Mouse (Mus musculus) large intestine, adult 2 months (tissue): Measurements from ENCODE around the gene Cdkal1. TPM values are rescaled to one million over a fixed set of nuclear protein-coding genes. Genes with fewer than 3 reads are reported as not detected.

Experiments
- DNase-seq: peaks from one replicate; pipeline ENCODE4 v3.0.0-alpha.2; 2012; ENCODE audit warnings: low read depth, low spot score
- WGBS: fragments of 180-500 bp; shearing (Covaris S2); methylation state at CpG from one replicate; pipeline ENCODE4 v1.1.7; 2018; 5-methylcytosine and 5-hydroxymethylcytosine counted together
- polyA plus RNA-seq: library from polyadenylated mRNA; depleted of rRNA; stranded (reverse); fragments of >200 nt; gene quantifications from 2 replicates; pipeline ENCODE4 v1.2.3, GENCODE M21; 2012; rRNA removed

Cdkal1 gene
- 1.5 and 1.9 TPM in 2 replicates for polyA plus RNA-seq

GRCm38 (mm10) chr13:29855281-29856031, at the start of gene Cdkal1:
Gene Cdkal1, minus strand, starts transcription at chr13:29855674.
- WGBS: under 1% methylated on average over 33 of the region's 33 CpGs
- peak; percentile 46 for DNase-seq

- 94% methylated on average over 1 of the region's 1 CpGs for WGBS
- DNase-seq: no peak
Observed at GRCm38 (mm10) chr13:29903341-29903740, 47.9 kb upstream of the Cdkal1 start.

DNA sequence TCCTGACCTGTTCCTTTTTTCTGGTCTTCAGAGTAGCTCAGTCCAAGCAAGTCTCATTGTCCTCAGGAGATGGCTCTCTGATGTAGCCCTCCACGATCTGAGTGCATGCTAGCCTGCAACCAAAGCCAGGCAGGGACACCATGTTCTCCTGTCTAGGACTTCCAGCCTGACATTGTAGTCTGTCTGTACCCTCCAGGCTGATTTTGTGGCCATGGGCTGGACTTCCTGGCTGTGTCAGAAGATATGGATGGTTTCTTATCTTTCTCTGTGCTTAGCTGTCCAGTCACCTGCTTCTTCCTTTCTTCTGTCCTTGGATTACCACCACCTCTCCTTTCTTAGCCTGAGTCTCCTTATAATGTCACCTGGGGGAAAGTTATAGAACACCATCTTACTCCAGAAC, 47.2 kb upstream of the Cdkal1 start:
- DNase-seq: no peak
- 95% methylated on average over 1 of the region's 1 CpGs for WGBS

DNA sequence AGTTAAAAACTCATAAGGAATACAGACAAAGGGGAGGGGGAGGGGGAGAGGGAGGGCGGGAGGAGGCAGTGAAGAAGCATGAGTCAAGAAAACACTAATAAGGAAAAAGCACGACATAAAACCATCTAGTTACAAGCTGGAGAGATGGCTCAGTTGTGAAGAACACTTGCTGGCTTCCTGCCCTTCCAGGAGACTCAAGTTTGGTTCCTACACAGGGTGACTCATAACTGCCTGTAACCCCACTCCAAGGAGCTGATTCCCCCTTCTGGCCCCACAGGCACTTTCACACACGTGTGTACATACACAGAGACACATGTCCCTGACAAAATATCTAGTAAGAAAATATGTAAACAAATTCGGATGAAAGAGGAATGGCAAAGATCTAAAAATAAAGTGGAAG, 46.2 kb upstream of the Cdkal1 start:
- 31% methylated on average over 4 of the region's 4 CpGs for WGBS
- no peak for DNase-seq

- 47% methylated on average over 3 of the region's 3 CpGs for WGBS
- DNase-seq: no peak
Observed at GRCm38 (mm10) chr13:29866780-29867179, 11.3 kb upstream of the Cdkal1 start.

DNA sequence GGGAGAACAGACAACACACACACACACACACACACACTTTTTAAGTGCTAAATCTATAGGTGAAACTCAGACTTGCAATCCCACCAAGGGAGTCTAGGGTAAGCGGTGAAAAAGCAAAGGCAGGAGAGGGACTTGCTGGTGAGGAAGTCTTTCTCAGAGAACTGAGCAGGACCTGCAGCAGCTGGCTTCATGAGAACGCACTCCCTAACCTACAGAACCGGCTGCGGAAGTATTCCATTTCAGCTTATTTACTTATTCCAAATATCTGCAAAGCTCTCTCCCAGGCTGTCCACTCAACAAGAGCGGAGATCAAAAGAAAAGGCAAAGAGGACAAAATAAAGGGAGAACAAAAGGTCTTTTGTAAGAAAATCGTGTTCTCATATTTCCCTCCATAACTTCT, 8.9 kb upstream of the Cdkal1 start:
- no peak for DNase-seq
- 44% methylated on average over 6 of the region's 6 CpGs for WGBS

GRCm38 (mm10) chr13:29860087-29860486, 4.6 kb upstream of the Cdkal1 start:
- WGBS: 65% methylated on average over 2 of the region's 2 CpGs
- no peak for DNase-seq

DNA sequence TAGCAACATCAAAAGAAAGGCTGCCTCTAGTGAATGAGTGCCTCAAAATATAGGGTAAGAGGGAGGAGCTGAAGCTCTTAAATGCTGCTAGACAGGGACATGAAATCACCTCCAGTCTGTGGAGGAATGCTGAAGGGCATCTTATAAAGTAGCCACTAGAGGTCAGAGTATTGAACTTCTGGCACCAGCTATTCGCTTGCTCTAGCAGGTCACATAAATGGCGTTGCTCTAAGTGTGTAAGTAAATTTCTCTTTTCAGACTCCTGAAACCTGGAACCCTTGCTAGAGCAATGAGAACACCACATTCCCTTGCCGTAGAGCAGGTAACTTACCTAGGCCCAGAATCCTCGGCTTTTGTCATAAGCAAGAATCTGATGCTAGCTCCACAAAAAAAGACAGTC, 2.0 kb upstream of the Cdkal1 start:
- peak; percentile 16 for DNase-seq
- 9% methylated on average over 4 of the region's 4 CpGs for WGBS

DNA sequence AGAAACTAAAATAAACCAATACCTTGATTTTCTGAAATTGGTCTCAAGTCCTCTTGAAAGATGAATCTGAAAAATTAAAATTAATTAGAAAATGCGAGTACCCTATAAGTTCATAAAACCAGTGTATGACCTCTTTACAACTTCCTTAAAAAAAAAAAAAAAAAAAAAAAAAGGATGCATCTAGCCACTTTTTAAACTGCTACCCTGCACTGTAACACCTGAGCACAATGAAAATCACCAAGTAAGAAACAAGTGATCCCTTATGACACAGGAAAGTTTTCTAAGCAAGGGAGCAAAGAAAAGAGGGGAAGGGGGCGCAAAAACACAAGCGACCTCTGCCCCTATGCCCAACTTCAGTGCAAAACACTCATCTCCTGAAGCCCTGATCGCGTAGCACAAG, 598 bp downstream of the Cdkal1 start:
- WGBS: under 1% methylated on average over 5 of the region's 5 CpGs
- no peak for DNase-seq

- 54% methylated on average over 5 of the region's 5 CpGs for WGBS
- DNase-seq: peak; percentile 18
Observed at GRCm38 (mm10) chr13:29838409-29839047, 16.9 kb downstream of the Cdkal1 start.

GRCm38 (mm10) chr13:29835170-29835569, 20.3 kb downstream of the Cdkal1 start:
- WGBS: 6% methylated on average over 4 of the region's 4 CpGs
- DNase-seq: peak; percentile 14

GRCm38 (mm10) chr13:29833751-29834150, 21.7 kb downstream of the Cdkal1 start:
- no peak for DNase-seq
- 86% methylated on average over 8 of the region's 8 CpGs for WGBS

DNA sequence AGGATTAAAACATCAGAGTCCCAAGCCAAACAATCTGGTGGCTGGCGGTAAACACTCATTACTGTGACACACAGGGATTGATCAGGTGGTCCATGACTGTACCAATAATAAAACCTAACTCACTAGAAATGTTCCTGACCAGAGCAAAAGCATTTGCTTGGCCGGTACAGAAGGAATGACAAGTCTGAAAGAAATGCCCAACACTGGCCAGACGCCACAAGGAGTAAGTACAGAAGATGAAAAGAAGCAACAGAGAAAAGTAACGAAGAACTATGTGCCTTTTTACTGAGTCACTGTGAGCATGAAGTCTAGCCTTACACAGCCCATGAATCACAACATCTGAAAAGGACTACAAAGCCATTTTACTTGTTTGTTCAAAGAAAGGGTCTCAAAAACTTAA, 24.3 kb downstream of the Cdkal1 start:
- no peak for DNase-seq
- WGBS: 85% methylated on average over 4 of the region's 4 CpGs

- WGBS: 43% methylated on average over 1 of the region's 1 CpGs
- no peak for DNase-seq
Observed at GRCm38 (mm10) chr13:29828032-29828431, 27.4 kb downstream of the Cdkal1 start.

DNA sequence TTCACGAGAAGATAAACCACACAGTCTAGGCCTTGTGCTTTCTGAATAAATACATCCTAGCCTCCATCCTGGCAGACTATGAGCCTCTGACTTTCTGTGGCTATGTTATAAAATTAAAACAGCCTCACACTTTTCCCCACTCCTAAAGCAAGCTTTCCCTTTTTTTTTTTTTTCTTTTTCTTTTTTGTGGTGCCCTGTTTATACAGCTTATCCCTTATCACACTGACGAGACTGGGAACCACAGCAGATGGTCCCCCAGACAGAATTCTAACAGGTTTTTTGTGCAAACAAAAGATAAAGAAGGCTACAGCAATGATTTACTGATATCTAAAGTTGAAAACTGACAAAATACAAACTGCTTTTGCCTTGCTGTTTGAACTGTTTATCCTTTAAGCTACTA, 29.0 kb downstream of the Cdkal1 start:
- DNase-seq: no peak
- 24% methylated on average over 2 of the region's 2 CpGs for WGBS

- no peak for DNase-seq
Observed at GRCm38 (mm10) chr13:29826041-29826440, 29.4 kb downstream of the Cdkal1 start.

GRCm38 (mm10) chr13:29824797-29825196, 30.7 kb downstream of the Cdkal1 start:
- WGBS: 76% methylated on average over 4 of the region's 4 CpGs
- no peak for DNase-seq

DNA sequence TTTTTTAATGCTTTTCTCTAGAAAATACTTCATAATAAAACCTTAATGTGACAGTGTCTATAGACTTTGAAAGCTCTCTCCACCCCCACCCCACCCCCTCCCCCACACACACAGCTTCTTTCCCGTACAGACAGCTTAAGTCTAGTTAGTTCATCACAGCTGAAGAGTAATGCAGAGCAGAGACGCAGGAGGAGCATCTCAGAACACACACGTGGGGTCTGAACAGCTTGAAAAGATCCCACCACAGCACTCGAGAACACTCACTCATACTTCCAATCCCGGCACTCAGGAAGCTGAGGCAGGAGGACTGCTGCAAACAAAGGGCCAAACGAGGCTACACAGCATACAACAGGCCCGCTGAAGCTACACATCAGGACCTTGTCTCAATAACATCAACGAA, 31.1 kb downstream of the Cdkal1 start:
- no peak for DNase-seq
- WGBS: 90% methylated on average over 8 of the region's 8 CpGs

GRCm38 (mm10) chr13:29823906-29824305, 31.6 kb downstream of the Cdkal1 start:
- no peak for DNase-seq
- 85% methylated on average over 9 of the region's 9 CpGs for WGBS

DNA sequence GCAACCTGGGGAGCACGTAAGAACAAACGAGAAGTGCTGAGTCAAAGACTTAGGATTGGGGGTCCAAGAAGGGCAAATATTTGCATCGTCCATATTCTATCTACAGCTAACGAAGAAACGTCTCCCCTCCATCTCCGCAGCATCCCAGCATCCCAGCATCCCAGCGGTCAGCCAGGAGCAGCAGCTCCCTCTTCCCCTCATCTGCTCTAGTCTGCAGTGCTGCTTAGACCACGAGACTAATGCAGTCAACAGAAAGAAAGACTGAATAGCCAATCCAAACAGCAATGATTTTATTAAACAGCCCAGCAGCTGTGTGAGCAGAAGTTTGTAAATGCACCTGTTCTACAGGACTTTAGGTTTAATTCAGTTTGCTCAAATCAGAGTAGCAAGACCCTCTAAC, 32.0 kb downstream of the Cdkal1 start:
- DNase-seq: no peak
- 89% methylated on average over 8 of the region's 8 CpGs for WGBS

DNA sequence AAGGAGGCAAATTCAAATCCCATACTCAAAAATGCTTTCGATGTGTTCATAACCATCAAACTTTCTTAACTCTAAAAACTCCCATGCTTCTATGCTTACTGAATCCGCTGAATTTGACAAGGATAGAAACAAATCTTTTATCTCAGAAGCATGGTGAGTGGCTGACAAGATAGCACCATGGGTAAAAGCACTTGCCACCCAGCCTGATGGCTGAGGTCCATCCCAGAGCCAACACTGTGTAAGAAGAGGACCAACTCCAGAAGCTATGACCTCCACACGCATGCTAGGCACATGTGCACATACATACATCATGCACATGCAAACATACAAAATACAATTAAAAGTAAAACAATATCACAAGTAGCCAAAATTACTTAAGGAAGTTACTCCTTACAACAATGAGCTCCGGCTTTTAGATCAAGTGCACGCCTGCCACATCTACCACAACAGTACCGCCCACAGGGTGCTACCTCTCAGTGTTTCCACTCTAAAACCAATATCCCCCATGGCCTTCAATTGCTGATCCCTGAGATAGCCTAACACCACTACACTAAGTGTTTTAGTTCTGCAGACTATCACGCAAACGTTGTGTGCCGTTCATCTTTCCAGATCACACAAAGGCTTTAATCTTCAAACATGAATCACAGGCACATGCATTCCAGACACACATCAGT, 35.4 kb downstream of the Cdkal1 start:
- no peak for DNase-seq
- 93% methylated on average over 9 of the region's 9 CpGs for WGBS
